Mouse (Mus musculus): Measurements from ENCODE around the gene Gpt2.
A peak's percentile ranks its signal among the peaks of the same experiment; 100 is the strongest.

Gene Gpt2

DNA sequence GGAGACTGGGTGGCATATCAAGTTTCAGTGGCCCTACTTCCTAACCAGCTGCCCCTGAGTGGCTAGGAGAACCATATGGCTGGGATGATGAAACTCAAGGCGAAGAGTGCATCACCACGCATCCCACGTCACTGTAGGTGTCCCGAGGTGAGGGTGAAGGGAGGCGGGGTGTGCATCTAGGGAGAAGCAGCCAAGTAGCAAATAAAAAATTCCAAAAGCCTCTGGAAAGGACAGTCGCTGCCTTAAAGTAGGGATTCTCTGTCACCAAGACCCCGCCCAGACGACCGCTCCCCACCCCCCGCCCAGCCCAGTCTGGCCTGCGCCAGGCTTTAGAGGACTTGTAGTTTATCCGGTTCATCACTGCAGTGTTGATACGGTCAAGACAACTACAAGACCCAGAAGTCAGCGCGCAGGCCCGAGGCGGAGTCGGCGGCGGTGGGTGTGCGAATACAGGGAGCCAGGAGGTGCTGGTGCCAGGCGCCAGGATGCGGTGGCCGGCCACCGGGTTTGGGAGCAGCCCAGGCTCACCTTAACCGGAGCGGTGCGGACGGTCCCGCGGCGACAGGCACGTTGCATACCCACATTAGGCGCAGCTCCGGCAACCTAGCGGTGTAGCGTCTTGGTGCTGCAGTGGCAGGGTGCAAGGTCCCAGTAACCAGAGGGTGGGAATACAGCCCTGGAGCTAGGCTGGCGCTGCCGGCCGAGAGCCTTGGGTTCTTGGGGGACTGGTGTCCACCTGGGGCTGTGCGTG lies at the start of gene Gpt2:
Gene Gpt2, plus strand, starts transcription at position 452 of the 751 bp plus-strand sequence.
- peak; percentile 88 for DNase-seq (ENCODE audit: low read depth)

DNA sequence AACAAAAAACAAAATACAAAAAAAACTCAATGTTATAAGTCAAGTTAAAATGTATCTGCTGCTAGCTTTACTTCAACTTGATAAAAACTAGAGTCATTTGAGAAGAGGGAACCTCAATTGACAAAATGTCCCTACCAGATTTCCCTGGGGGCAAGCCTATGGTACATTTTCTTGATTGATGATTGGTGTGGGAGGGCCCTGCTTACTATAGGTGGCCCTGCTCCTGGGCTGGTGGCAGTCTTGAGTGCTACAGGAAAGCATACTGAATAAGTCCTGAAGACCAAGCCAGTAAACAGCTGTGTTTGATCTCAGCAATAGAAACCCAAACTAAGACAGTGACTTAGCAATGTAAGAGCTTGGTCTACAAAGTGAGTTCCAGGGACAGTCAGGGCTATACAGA lies 48.3 kb upstream of the Gpt2 start:
- no peak for DNase-seq (ENCODE audit: low read depth)

DNA sequence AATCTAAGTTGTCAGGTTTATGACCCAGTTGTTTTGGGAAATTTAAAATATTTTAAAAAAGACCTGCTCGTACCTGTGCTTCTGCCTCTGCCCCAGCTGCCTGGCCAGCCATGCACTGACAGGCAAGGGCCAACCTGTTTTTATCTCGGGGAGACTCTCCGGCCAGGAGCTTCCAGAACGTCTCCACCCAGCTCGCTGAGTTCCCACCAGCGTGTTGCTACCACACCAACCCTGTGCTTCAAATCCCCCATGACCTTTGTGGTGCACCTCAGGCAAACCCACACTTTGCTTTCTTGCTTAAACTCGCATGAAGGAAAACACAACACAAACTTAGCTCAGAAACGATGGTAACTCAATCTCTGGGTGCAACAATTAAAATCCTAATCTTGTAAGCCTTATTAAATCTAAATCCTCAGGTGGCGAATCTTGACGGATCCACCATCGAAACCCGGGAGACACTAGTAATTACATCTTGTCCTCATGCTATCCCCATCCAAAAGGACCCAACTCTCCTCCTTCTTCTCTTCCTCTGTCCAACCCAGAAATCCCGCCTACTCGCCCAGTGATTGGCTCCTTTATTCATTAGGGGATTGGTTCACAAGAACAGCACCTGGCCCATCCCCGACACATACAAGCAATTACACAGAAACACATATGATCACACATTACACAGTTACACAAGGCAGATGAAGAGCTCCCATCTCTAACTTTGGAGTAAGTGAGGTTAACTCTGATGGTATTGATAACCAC lies 46.3 kb upstream of the Gpt2 start:
- no peak for DNase-seq (ENCODE audit: low read depth)

DNA sequence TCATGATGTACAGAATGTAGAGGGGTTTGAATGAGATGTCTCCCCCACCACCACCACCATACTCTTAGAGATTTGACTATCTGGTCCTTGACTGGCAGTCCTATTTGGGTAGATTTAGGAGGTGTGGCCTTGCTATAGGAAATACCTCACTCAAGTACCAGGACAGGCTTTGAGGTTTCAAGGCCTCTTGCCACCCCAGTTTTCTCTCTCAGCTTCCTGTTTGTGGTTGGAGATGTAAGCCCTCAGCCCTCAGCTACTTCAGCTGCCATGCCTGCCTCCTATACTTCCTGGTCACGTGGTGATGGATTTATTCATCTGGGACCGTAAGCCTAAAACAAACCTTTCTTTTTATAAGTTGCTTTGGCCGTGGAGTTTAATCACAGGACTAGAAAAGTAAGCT lies 42.0 kb upstream of the Gpt2 start:
- DNase-seq (ENCODE audit: low read depth): peak; percentile 36

DNA sequence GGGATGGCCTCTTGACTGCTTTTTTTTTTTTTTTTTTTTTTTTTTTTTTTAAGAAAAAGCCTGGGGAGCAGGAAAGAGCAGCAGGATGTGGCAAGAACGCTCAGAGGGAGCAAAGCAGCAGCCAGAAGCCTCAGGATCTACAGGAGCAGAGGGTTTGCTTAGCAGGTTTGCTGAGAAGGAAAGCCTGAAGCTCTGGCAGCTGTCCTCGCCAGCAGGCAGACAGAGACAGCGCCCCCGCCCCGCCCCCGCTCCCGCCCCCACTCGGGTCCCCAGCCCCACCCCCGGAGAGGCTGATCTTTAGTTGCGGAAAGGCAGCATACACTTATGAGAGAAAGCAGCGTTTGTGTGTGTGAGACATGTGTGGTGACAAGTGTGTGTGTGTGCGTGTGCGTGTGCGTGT lies 40.0 kb upstream of the Gpt2 start:
- DNase-seq (ENCODE audit: low read depth): peak; percentile 32

DNA sequence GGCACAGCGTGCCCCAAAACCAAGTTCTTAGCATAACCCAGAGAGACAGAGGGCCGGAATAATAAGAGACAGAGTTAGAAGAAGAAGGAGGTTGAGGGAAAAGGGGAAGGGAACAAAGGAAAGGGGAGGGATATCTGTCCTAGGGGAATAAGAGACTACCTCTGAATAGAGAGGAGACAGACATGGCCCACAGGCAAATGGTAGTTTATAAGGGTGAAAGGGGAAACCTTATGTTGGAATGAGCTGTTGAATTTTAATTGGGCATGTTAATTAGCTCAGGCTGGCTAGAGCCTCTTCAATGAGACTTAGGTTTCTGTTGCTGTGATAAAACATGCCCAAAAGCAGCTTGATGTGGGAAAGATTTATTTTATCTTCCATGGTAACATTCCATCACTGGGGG lies 39.1 kb upstream of the Gpt2 start:
- no peak for DNase-seq (ENCODE audit: low read depth)

DNA sequence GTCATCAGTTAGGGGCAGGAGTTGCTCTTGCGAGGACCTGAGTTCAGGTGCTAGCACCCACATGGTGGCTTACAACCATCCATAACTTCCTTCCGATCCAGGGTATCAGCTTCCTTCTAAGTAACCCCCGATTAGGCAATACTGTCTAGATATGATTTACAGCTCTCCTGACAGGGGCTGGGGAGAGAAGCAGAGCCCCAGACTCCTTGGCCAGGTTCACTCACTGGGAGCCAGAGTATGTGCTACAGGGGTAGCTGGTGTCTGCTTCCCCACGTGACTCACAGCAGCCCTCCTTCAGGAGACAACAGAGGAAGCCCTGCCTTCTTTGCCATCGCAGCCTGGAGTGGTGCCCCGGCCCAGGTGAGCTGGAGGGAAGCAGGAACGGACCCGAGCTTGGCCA lies 37.6 kb upstream of the Gpt2 start:
- DNase-seq (ENCODE audit: low read depth): no peak

DNA sequence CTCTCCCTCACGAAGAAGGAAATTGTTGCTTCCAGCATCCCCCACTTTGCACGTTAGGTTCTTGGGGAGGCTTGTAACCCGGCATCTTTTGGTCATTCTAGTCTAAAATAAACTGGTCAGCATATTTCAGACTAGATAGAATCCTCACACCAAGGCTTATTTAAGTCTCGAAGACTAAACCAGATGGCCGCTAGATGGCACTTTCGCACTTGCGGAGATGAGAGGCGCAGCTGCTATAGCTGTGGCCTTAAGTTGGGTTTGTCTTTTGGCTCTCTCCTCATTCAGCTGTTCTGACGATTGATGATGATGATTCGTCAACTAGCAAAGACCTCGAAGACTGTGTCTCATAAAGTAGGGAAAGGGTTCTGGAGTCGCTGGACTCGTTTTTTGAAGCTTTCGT lies 35.8 kb upstream of the Gpt2 start:
- peak; percentile 85 for DNase-seq (ENCODE audit: low read depth)

DNA sequence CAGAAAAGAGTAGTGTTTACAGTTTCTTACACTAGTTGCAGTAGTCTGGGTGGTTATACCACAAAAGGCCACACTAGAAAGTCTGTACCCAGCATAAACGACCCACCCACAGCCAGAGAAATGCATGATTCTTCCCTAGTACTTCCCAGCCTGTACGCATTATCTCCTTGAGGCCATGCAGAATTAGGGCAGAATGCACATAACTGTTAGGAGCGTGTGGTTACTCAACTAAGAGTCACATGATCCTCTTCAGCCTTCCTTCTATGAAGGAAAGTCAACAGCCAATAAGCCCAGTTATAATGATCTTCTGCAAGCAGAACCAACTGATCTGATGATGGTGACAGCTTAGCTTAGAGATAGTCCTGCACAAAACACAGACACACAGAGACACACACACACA lies 32.8 kb upstream of the Gpt2 start:
- no peak for DNase-seq (ENCODE audit: low read depth)

DNA sequence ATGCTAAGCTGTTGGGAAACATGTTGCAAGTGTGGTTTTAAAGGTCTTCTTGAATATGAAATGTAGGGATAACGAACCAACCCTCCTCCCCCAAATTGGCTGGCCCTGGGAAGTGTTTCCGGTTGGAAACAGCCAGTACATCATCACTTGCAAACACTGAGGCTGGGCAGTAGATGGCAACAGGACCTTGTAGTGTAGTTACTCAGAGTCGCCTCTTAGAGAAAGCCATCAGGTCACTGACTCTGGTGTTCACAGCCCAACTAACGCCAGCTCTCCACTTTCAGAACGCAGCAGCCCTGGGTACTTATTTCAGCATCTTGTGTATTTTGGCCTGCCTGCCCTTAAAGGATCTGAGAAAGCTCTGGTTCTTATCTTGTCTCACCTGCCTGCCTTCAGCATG lies 31.6 kb upstream of the Gpt2 start:
- no peak for DNase-seq (ENCODE audit: low read depth)

DNA sequence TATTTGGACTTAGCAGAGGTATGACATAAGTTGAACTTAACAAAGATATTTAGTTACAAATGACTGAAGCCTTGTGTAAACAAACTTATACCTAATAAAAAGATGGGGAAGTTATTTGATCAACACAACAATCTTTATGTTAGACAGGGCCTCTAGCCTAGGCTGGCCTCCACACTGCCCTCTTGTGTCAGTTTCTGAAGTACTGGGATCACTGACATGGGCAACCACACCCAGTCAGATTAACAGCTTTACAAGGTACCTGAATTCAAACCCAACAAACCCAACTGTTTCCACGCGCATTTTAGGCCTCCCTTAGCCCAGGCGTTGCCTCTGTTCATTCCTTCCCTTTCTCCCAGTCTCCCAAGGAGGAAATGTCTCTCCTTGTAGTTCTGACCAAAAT lies 31.0 kb upstream of the Gpt2 start:
- peak; percentile 43 for DNase-seq (ENCODE audit: low read depth)

DNA sequence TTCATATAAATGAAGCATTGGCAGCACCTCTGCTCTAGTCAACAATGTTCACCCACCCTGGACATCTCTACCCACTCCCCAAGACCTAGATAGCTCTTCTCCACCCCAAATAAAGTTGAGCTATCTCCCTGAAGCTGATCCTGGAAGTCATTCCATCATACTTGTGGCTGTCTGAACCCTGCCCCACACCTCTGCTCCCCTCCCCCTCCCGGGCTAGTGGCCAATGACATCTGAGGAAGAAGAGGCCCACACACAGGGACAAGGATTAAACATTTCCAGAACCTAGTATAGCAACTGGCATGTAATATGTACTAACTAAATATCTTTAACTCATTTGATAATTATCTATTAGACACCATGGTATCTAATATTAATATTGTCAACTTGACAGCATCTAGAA lies 29.9 kb upstream of the Gpt2 start:
- no peak for DNase-seq (ENCODE audit: low read depth)

DNA sequence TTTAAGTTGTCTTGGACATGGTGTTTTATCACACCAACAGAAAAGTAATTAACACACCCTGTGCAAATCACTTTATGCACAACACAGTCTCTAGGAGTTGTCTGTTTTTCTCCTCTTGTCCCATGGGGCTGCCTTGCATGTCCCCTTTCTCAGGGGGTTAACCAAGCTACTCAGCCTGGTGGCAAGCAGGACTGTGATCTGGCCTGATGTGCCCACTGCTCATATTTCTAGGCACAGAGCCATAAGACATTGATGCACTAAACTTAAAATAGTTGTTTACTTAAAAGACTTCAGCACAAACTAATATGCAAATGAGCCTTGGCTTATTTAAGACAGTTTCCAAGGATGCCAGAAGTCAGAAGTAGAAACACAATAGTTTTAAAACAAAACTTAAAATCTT lies 28.1 kb upstream of the Gpt2 start:
- no peak for DNase-seq (ENCODE audit: low read depth)

DNA sequence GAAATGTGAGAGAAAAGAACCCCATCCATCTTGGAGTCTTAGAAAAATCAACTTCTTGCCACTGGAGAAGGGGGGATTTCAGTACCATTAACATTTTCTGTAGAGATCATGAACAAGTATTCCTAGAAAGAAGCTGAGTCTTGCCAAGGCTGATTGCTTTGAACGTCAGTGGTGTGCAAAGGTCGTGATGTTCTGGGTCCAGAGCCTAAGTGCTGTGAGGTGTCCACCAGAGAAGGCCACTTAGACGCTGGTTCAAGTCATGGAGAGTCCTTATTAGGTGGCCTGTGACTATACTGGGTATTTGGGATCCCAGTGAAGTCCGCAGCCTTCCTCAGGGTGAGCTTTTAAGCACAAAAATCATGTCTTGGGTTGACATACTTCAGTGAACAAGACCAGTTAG lies 26.3 kb upstream of the Gpt2 start:
- DNase-seq (ENCODE audit: low read depth): no peak

DNA sequence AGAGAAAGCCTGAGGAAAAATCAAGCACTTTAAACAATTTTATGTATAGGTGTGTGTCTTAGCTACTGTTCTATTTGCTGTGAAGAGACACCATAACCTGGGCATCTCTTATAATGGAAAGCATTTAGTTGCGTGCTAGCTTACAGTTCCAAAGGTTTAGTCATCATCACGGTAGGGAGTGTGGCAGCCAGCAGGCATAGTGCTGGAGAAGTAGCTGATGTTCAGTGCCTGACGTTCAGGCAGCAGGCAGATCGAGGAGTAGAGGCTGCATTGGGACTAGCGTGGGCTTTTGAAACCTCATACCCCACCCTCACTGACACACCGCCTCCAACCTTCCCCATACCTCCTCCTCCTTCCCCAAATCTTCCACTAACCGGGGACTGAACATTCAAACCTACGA lies 21.6 kb upstream of the Gpt2 start:
- no peak for DNase-seq (ENCODE audit: low read depth)

DNA sequence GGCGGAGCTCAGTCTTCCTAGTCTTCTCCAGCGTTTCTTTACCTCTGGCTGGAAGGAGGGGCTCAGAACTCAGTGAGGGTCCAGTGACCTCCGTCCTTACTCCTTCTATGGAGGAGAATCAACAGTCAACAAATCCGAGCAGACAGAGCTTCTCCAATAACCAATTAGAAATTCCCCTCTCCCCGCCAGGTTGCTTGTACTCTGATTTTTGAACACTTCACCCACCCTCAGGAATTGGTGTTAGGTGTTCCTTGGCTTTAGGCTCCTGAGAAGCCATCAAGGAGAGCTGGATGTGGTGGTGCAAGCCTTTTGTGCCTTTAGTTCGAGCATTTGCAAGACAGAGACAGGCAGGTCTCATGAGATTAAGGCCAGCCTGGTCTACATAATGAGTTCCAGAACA lies 19.6 kb upstream of the Gpt2 start:
- no peak for DNase-seq (ENCODE audit: low read depth)

DNA sequence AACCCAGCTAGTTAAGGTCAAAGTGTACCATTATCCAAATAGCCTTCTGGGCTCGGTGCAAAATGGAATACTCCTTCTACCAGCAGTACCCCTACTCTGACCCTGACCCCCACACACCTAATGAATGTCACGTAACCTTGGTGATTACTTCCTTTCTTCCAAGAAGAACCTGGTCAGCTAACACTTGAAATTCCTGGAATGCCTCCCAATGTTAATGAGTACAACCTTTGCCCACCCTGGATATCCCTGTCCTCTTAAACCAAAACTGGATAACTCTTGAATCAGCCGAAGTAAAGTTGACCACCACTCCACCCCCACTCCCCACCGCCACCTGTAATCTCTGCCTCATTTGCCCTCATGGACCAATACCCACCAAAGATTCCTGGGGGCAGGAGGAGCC lies 19.1 kb upstream of the Gpt2 start:
- DNase-seq (ENCODE audit: low read depth): no peak

DNA sequence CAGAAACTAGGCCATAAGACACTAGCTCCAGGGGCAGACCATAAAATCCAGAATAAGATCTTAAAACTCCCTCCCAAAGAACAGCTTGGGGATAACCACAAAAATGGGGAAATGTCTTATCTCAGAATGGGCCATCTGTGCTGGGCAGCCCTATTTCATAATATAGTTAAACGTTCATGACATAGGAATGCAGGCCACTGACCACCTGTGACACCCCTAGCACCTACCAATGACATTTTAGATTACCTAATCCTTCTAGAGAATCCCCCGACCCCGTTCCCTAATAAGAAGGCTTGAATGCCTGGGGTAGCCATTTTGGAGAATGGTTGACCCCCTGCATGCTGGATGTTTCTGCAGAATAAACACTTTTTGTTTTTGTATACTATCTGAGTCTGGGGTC lies 17.5 kb upstream of the Gpt2 start:
- no peak for DNase-seq (ENCODE audit: low read depth)

DNA sequence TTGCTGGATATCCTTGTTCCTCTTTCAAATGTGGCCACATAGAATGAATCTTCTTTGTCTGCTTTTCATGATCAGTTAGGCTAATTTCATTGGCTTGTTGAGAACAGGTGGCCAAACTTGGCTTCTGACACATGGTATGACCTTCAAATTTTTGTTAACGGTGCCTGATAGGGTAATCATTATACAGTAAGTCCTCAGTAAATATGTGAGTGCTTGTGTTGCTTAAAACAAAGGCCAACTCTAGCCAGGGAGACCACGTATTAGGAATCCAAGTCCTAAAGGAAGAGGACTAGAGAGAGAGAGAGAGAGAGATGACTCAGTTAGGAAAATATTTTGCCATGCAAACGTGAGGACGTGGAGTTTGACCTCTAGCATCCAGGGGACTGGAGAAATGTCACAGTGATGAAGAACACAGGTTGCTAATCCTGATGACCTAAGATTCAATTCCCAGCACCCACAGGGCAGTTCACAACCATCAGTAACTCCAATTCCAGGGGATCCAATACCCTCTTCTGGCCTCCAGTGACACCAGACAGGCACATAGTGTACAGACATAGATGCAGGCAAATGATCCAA lies 15.3 kb upstream of the Gpt2 start:
- no peak for DNase-seq (ENCODE audit: low read depth)

DNA sequence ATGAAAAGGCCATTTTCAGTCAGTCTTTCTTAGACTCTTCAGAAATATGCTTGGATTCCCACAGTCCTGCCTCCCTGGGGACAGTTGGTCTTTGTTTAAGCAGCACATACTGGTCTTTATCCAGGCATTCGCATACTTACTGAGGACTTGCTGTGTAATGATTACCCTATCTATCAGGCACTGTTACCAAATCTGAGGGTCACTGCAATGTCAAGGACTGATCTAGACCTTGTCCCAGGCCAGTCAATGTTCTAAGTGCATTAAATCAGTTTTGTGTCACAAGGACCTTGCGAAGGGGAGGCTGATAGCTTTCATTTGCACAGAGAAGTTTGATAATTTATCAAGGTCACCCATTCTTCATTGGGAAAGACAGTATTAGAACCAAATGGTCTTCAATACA lies 14.0 kb upstream of the Gpt2 start:
- no peak for DNase-seq (ENCODE audit: low read depth)

DNA sequence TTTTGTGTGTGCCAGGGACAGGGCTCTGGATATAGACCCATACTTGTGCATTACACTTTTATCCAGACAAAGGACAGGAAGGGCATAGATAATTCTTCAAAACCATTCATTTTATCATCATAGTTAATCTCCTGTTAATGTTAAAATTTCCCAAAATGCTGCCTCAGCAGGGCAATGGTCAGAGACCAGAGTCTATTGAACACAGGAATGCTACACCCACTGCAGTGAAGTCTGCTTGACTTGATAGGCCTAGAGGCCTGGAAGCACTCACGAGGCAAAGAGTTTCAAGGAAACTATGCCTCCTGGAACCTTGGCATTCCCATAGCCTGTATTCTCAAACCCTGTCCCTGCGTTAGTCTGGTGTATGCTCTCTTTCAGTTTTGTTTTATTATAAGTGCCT lies 12.7 kb upstream of the Gpt2 start:
- no peak for DNase-seq (ENCODE audit: low read depth)

DNA sequence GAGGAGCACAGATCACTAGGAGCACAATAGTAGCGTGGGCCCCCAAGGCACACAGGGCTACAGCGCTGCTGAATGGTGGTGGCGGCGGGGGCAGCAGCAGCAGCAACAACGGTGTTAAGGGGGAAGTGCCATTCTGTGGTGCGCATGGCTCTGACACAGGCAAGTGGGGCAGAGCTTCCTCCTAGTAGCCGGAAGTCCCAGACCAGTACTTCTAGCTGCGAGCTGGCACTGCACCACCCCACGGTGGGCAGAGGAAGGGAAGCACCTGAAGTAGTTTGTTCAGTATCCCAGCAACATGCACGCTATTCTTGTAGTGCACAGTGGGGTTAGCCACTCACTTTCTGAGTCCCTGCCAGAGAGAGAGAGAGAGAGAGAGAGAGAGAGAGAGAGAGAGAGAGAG lies 10.5 kb upstream of the Gpt2 start:
- no peak for DNase-seq (ENCODE audit: low read depth)

DNA sequence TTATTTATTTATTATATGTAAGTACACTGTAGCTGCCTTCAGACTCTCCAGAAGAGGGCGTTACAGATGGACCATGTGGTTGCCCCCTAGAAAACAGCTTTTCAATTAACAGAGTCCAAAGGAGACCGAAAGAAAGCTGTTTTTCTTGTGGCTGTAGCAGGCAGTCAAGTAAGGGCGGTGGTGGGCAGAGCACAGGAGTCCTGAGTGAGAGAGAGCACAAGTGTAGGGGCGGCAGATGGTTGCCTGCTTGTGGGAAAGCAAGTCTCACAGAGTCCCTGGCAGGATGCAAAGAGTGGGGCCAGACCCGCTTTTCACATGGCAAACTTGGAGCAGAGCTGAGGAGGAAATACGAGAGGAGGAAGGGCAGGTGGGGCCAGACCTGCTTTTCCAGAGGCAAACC lies 9.9 kb upstream of the Gpt2 start:
- no peak for DNase-seq (ENCODE audit: low read depth)
